Comparison of ENCODE assay signal across 19 mouse cellular contexts in genomic region chr11:88258212-88258611, GRCm38 (mm10). TPM values are rescaled to one million over a fixed set of nuclear protein-coding genes. Genes with fewer than 3 reads are reported as not detected.
DNase-seq lines count a peak whose midpoint lies in the region; ATAC-seq and TF ChIP-seq lines count a peak whose summit lies in the region.
"Had no signal": no experiment of that assay in that cellular context is flagged by ENCODE, and none has a peak within 500 bp of the region (broad histone marks: within the 10 kb centered on the region; RNA-seq: fewer than 3 reads in every experiment).

No protein-coding gene starts in this region.

- ATAC-seq in hindbrain, postnatal 0 days: no peak
- ATAC-seq in hindbrain, embryonic 14.5 days (ENCODE audit: low FRiP score): no peak
- ATAC-seq: forebrain, embryonic 16.5 days had no signal

- H3K4me1 ChIP-seq in hindbrain, postnatal 0 days (ENCODE audit: insufficient read depth, low read length): peaks cover 9% of the 10 kb centered on the region
- peaks cover 21% of the 10 kb centered on the region for H3K4me1 ChIP-seq in hindbrain, embryonic 14.5 days (replicated peaks; ENCODE audit: control insufficient read depth, insufficient read depth, low read length)
- no peaks in the 10 kb centered on the region for H3K4me1 ChIP-seq in spleen, adult 2 months (ENCODE audit: control insufficient read depth, insufficient read depth, insufficient read length)
- H3K4me1 ChIP-seq in embryonic facial prominence, embryonic 10.5 days: peaks cover 22% of the 10 kb centered on the region
- H3K4me1 ChIP-seq: liver, embryonic 15.5 days; stomach, embryonic 15.5 days had no signal

- H3K27me3 ChIP-seq in hindbrain, postnatal 0 days (ENCODE audit: insufficient read depth, low read length): no peaks in the 10 kb centered on the region
- no peaks in the 10 kb centered on the region for H3K27me3 ChIP-seq in hindbrain, embryonic 14.5 days (ENCODE audit: control insufficient read depth, insufficient read depth, low read length)
- no peaks in the 10 kb centered on the region for H3K27me3 ChIP-seq in spleen, adult 2 months (ENCODE audit: control insufficient read depth, insufficient read depth, low read length)
- H3K27me3 ChIP-seq in splenic B cell, adult 2 months (ENCODE audit: control insufficient read depth, insufficient read depth, low read length, poor library complexity, severe bottlenecking): no peaks in the 10 kb centered on the region; the same call in 1 of the 2 replicates
- peaks cover 5% of the 10 kb centered on the region; the same call in 1 of the 2 replicates for H3K27me3 ChIP-seq in embryonic facial prominence, embryonic 10.5 days (replicated peaks; ENCODE audit: low read depth, poor library complexity, severe bottlenecking)
- H3K27me3 ChIP-seq: embryonic facial prominence, embryonic 13.5 days; neural tube, embryonic 13.5 days; stomach, embryonic 15.5 days had no signal

- no peaks in the 10 kb centered on the region for H3K36me3 ChIP-seq in hindbrain, postnatal 0 days (ENCODE audit: insufficient read depth, low read length)
- no peaks in the 10 kb centered on the region for H3K36me3 ChIP-seq in hindbrain, embryonic 14.5 days (replicated peaks; ENCODE audit: control insufficient read depth, insufficient read depth)
- no peaks in the 10 kb centered on the region for H3K36me3 ChIP-seq in spleen, adult 2 months (ENCODE audit: control insufficient read depth, insufficient read depth, low read length)
- H3K36me3 ChIP-seq in splenic B cell, adult 2 months (ENCODE audit: control insufficient read depth, insufficient read depth, low read length, poor library complexity, severe bottlenecking): no peaks in the 10 kb centered on the region
- peaks cover 5% of the 10 kb centered on the region; the same call in 1 of the 2 replicates for H3K36me3 ChIP-seq in embryonic facial prominence, embryonic 10.5 days (replicated peaks)
- H3K36me3 ChIP-seq: embryonic facial prominence, embryonic 13.5 days; liver, embryonic 15.5 days; neural tube, embryonic 13.5 days; stomach, embryonic 15.5 days had no signal

- WGBS in hindbrain, postnatal 0 days: 84% methylated on average over 4 of the region's 4 CpGs
- WGBS in hindbrain, embryonic 14.5 days: 87% methylated on average over 4 of the region's 4 CpGs
- WGBS in spleen, adult 2 months: 83% methylated on average over 4 of the region's 4 CpGs
- 82% methylated on average over 4 of the region's 4 CpGs for WGBS in embryonic facial prominence, embryonic 10.5 days

- H3K9ac ChIP-seq in hindbrain, postnatal 0 days (replicated peaks; ENCODE audit: low read length): no peak overlapping the region
- H3K9ac ChIP-seq in hindbrain, embryonic 14.5 days: no peak overlapping the region
- H3K9ac ChIP-seq: embryonic facial prominence, embryonic 13.5 days; liver, embryonic 15.5 days; neural tube, embryonic 13.5 days; stomach, embryonic 15.5 days had no signal

- TF ChIP-seq CTCF in hindbrain, postnatal 0 days (IDR thresholded peaks at IDR 0.05; ENCODE audit: low read depth): peak; percentile 36
- TF ChIP-seq CTCF in spleen, adult 2 months (IDR thresholded peaks at IDR 0.05; ENCODE audit: extremely low read depth, insufficient read depth, insufficient read length, insufficient replicate concordance): peak; percentile 9; the same call in 1 of the 2 replicates

- TF ChIP-seq POLR2A in spleen, adult 2 months (IDR thresholded peaks at IDR 0.05; ENCODE audit: low read depth, low read length): no peak

- no peak for DNase-seq in hindbrain, postnatal 0 days (ENCODE audit: low spot score)
- no peak for DNase-seq in hindbrain, embryonic 14.5 days (ENCODE audit: low spot score)
- no peak for DNase-seq in spleen, adult 2 months (ENCODE audit: low read depth in 1 of 2, low spot score in 2 of 2)
- DNase-seq in spleen, postnatal 36 days (ENCODE audit: low spot score in 2 of 2): no peak
- DNase-seq in MEL-GATA-1-ER (ENCODE audit: extremely low read depth, low read depth): peak; percentile 22
- peak; percentile 39 for DNase-seq in splenic B cell, adult 2 months (ENCODE audit: low read depth, low spot score)
- DNase-seq in layer of hippocampus, adult 18-20 months (ENCODE audit: low spot score in 2 of 2): no peak
- DNase-seq in embryonic facial prominence, embryonic 10.5 days (ENCODE audit: low spot score): no peak
- DNase-seq: adrenal gland, adult 8-10 months; cerebellum, adult 8-10 months; heart, postnatal 14 days; kidney, adult 18-20 months; right cerebral cortex, adult 18-20 months had no signal

- H3K27ac ChIP-seq in hindbrain, postnatal 0 days: no peak overlapping the region
- H3K27ac ChIP-seq in hindbrain, embryonic 14.5 days: no peak overlapping the region
- H3K27ac ChIP-seq in spleen, adult 2 months (ENCODE audit: insufficient read depth, low read length): no peak overlapping the region
- no peak overlapping the region for H3K27ac ChIP-seq in embryonic facial prominence, embryonic 10.5 days (replicated peaks)
- H3K27ac ChIP-seq: embryonic facial prominence, embryonic 13.5 days; liver, embryonic 15.5 days; neural tube, embryonic 13.5 days; stomach, embryonic 15.5 days had no signal

- H3K9me3 ChIP-seq in hindbrain, postnatal 0 days (ENCODE audit: low read length): no peaks in the 10 kb centered on the region
- H3K9me3 ChIP-seq in hindbrain, embryonic 14.5 days (ENCODE audit: control insufficient read depth, low read length): no peaks in the 10 kb centered on the region
- H3K9me3 ChIP-seq in embryonic facial prominence, embryonic 10.5 days: peaks cover 12% of the 10 kb centered on the region; the same call in 1 of the 2 replicates
- H3K9me3 ChIP-seq: liver, embryonic 15.5 days; stomach, embryonic 15.5 days had no signal

- H3K4me3 ChIP-seq in hindbrain, postnatal 0 days (ENCODE audit: low read length): no peak overlapping the region
- H3K4me3 ChIP-seq in hindbrain, embryonic 14.5 days (replicated peaks; ENCODE audit: low read length): no peak overlapping the region
- no peak overlapping the region for H3K4me3 ChIP-seq in spleen, adult 2 months (ENCODE audit: extremely low read depth, insufficient read depth, insufficient read length)
- no peak overlapping the region for H3K4me3 ChIP-seq in embryonic facial prominence, embryonic 10.5 days
- H3K4me3 ChIP-seq: embryonic facial prominence, embryonic 13.5 days; liver, embryonic 15.5 days; neural tube, embryonic 13.5 days; stomach, embryonic 15.5 days had no signal

- H3K4me2 ChIP-seq in hindbrain, postnatal 0 days (ENCODE audit: low read depth, low read length): no peak overlapping the region
- no peak overlapping the region for H3K4me2 ChIP-seq in hindbrain, embryonic 14.5 days (replicated peaks)
- H3K4me2 ChIP-seq: embryonic facial prominence, embryonic 13.5 days; liver, embryonic 15.5 days; neural tube, embryonic 13.5 days; stomach, embryonic 15.5 days had no signal

RNA-seq across cellular contexts. Expression of gene Ccdc182, which starts 35.6 kb away (rescaled TPM):
- not detected in 2 replicates for total RNA-seq in hindbrain, postnatal 0 days (2014; rRNA removed)
- 0.15 TPM in 1 of 2 replicates, not detected in the other for polyA plus RNA-seq in hindbrain, postnatal 0 days (2015; fragmentation: Nextera tagmentation; extraction: Ambion mirVana)
- 0.37 TPM in 1 of 2 replicates, not detected in the other for polyA plus RNA-seq in hindbrain, embryonic 14.5 days (2014; fragmentation: Nextera tagmentation; extraction: Ambion mirVana)
- polyA plus RNA-seq in spleen, adult 2 months (2012; rRNA removed): not detected in 2 replicates
- not detected for total RNA-seq in layer of hippocampus, adult 18-20 months (2021)
- polyA plus RNA-seq in embryonic facial prominence, embryonic 10.5 days (2016; fragmentation: Nextera tagmentation; extraction: Ambion mirVana): 1.7 and 3.6 TPM in 2 replicates
- total RNA-seq: heart, postnatal 14 days had no signal
- polyA plus RNA-seq: forebrain, embryonic 16.5 days; gonadal fat pad, adult 2 months; liver, embryonic 15.5 days; stomach, embryonic 15.5 days had no signal

RNA-seq across cellular contexts. Expression of gene Mrps23, which starts 54.0 kb away (rescaled TPM):
- 29.0 and 48.7 TPM in 2 replicates for total RNA-seq in hindbrain, postnatal 0 days (2014; rRNA removed)
- polyA plus RNA-seq in hindbrain, postnatal 0 days (2015; fragmentation: Nextera tagmentation; extraction: Ambion mirVana): 66.4 and 67.1 TPM in 2 replicates
- polyA plus RNA-seq in hindbrain, embryonic 14.5 days (2014; fragmentation: Nextera tagmentation; extraction: Ambion mirVana): 67.8 and 68.7 TPM in 2 replicates
- 23.1 and 30.0 TPM in 2 replicates for polyA plus RNA-seq in spleen, adult 2 months (2012; rRNA removed)
- 10 to 100 TPM; 63.8 to 77.8 TPM for total RNA-seq in layer of hippocampus, adult 18-20 months (2021)
- polyA plus RNA-seq in embryonic facial prominence, embryonic 10.5 days (2016; fragmentation: Nextera tagmentation; extraction: Ambion mirVana): 60.4 and 71.7 TPM in 2 replicates

Comparison
In these comparisons a context has a peak if more than half of its experiments do, and no peak if none do; other contexts are left out.
1. DNase-seq: peak in MEL-GATA-1-ER (single experiment) and splenic B cell, adult 2 months (single experiment); none in hindbrain, postnatal 0 days (single experiment), hindbrain, embryonic 14.5 days (single experiment), spleen, adult 2 months (0 of 2), spleen, postnatal 36 days (0 of 2), layer of hippocampus, adult 18-20 months (0 of 2) and embryonic facial prominence, embryonic 10.5 days (single experiment).